Mouse (Mus musculus): ENCODE measurements around the gene H13.
A peak's percentile ranks its signal among the peaks of the same experiment; 100 is the strongest.
"Not testable (repeated sequence)": the region's sequence is repeated elsewhere in the genome, so short reads cannot be mapped to it uniquely, and the experiment has no call there.

Gene H13

DNA sequence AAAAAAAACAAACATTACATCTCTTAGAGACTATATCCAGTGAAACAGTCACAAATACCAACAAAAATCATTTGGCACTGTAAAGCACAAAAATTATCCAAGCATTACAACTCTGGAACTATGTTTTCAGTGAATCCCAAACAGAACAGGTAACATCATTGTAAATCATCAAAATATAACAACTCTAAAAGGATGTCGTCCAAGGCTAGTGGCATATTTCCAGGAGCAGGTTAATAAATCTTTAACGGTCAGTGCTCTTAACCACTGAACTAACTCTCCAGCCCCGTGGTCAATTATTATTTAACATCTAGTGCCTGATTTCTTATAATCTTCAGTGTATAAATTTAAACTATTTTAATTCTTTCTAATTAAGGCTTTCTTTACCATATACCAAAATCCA, 3.1 kb upstream of the H13 start:
- DNase-seq = not testable (repeated sequence)

DNA sequence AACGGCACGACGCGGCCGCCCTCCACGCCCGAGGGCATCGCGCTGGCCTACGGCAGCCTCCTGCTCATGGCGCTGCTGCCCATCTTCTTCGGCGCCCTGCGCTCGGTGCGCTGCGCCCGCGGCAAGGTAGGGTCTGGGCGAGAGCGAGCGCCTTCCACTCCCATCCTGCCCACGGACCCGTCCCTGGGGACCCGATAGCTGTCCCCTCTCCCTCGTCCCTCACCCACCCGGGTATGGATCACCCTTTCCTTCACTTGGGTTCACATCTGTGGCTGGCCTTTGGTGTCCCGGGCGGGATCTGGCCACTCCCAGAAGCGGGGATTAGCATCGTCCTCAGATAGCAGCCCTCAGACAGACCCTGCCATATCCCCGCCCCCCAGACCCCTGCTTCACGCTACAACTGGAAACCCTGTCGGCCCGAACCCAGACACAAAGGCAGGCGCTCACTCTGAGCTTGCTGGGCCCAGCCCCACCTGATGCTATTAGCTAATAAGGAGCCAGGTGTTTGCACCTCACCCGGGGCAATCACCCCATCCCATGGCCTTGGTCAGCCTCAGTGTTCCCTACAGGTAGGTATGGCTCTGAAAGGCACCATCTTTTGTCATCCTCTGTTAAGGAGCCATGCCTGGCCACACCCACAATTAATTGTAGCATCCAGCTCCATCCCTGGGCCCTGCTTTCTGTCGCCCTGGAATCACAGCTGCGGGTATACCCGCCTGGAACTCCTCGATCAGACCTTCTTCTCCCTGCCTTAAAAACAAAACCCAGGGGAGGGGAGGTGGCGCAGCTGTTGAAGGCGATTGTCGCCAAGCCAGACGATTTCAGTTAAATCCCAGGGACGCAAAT, 601 bp downstream of the H13 start:
- peak; percentile 61 for DNase-seq

DNA sequence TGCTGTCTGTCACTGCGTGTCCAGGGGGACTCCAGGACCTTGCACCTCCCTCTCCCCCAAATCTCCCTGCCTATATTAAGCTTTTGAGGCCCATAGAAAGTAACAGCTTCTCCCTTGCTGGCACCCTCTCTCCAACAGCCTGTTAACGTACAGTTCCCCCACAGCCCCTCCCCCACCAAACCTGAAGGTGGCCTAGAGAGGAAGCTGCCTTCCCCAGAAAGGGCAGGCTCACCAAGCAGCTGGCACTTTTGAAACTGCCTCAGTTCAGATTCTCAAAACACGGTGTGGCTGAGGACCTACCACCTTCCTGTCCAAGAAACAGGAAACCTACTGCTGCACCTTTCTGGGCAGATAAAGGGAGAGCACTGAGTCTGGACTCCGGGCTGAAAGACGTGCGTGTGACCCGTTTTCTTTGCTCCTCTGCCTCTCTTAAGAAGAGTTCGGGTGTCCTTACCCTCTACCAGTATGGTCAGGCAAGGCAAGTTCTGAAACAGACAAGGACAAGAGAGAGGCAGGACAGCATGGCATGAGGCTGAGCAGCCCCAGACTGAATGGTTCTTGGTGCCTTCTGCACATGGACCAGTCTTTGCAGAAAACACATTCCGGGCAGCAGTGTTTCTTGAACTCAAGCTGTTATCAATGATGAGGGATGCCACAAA, 1.9 kb downstream of the H13 start:
- DNase-seq = peak; percentile 95

DNA sequence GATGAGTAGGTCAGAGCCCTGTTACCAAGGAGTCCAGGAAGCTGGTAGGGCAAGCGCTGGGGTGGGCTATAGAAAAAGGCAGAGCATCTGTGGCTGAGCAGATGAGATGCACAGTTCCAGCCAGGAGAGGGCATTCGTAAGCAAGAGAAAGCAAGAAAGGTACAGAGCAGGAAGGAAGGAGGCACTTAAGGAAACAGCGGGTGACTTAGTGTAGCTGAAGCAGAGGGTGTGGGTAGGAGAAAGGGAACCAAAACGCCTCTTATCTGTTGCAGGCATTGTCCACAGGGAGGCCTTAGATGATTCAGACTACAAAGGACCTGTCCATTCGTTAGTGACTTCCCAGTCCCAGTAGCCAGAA, 2.4 kb downstream of the H13 start:
- DNase-seq = peak; percentile 81

DNA sequence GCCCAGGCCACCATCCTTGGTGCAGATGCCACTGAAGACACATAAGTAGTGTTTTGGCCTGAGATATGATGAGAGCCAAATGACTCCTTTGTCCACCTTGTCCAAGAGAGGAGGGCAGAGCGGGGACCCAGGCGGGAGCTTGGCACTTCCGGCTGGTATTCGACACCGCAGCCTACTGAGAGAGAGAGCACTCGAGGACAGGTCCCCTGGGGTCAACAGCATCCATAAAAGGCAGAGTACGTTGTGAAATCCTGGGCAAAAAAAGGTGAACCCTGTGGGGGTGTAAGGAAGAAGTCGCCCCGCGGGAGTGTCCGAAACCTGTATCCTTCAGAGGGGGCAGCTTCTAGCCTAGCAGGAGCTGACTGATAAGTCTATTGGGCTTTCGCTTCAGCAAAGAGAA, 2.9 kb downstream of the H13 start:
- DNase-seq = no peak

DNA sequence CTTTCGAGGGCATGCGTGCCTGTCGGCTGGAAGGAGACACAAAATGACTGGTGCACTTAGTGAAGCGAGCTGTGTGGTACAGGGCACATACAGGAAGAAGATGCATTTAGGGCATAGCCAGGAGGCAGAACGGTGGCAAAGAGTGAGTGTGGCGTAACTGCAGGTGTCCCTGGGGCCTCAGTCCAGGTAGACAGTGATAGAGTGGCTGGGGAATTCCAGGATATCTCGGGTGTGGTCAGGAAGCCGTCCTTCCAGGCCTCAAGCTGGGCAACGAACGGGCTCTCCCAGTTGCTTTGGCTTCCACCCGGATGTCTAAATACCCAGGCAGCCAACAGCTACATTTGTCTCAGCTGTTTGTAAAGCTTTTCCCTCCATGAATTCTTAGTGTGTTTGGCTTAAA, 4.9 kb downstream of the H13 start:
- no peak for DNase-seq

DNA sequence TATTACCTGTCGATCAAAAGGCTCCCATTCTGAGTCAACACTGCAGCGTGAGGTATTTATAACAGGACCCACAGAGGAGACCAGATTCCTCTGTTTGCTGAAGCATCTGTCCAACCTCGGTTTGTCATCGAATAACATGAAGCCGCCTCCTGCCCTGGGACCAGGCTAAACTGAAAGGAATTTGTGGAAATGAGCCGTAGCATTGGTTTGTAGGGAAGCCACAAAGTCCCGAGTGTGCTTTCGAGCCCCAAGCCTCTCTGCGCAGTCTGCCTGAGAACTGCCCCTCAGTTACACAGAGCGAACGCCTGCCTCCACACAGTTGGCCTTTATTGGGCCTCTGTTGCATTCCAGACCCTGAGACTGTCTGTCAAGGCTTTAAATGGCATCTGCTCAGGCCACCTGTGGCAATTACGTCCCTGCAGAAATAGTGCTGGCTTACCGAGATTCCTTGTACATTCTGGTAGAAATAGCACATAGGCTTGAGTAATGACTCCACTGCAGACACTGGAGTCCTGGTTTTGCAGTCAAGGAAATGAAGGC, 6.1 kb downstream of the H13 start:
- no peak for DNase-seq

GRCm38 (mm10) chr2:152678302-152678701, 9.0 kb downstream of the H13 start:
- DNase-seq = peak; percentile 64

DNA sequence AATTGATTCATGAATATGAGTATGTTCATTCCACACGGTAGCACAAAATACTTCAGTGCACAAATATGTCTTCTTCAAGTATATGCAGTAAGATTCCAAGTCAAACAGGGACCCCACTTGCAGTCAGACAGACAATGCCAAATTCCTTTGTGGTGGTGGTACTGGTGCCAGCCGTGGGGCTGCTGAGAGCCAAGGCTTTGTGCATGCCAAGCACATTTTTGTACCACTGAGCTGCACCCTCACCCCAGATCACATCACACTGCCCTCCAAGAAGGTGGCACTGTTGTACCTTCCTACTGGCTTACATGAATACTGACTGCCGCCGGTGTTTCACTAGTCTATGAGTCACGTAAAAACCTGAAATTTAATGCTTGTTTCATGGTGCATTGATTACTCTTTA, 9.7 kb downstream of the H13 start:
- no peak for DNase-seq

DNA sequence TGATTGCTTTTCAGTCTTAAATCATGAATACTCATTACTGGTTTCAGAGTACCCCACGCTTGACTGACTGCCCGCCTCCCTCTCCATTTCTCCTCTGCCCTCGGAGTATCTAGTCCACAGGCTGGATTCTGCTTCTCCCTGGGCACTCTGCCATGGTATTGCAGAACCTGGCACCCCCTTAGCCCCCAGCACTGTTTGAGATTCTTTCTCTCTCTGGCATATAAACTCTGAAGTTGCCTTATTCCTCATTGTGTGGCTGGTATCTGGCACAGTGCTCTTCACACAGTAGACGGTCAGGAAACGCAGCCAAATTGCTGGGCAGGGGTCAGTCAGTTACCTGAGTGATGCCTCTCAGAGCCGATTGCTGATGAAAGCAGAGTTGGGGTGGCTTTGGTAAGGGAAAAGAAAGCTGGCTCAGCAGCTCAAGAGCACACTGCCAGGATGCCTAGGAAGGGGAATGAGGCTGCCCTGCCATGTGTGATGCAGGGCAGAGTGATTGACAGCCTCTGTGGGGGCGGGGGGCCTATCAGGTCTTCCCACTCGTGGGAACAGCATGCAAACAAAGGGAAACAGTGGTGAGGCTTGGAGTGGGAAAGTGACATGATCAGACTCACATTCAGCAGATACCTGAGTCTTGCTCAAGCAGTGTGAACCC, 10.6 kb downstream of the H13 start:
- DNase-seq = no peak

DNA sequence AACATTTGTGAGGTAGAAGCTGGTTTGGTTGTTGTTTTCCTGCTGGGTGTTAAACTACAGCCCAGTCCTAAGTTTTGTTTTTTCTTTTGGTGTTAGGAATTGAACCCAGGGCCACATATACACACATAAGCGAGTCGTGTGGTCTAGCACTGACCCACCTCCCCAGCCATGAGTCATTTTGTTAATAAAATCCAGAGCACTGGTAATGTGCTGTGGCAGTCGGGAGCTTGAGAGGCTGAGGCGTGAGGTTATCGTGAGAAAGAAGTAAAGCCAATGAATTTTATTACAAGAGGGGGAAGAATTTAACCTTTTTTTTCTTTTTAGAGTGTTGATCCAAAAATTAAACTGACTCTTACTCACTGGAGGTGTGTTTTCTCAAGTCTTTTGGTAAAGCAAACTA, 13.8 kb downstream of the H13 start:
- no peak for DNase-seq

DNA sequence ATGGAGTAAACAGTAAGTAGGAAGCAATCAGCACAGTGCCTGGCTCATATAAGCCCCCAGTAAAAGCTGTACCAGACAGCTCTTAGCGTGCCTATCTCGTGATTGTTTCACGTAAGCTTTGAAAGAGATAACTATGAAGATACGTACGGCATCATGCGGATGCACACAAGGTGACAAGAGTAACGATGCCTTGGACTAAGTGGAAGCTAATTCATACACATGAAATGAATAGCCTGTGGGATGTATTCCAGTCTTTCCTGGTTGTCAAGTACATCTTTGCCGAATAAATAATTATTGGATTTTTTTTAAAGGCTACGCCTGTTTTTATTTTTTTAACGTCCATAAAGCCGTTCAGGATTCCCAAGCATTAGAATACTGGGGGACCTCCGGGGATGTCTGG, 17.1 kb downstream of the H13 start:
- DNase-seq = no peak

DNA sequence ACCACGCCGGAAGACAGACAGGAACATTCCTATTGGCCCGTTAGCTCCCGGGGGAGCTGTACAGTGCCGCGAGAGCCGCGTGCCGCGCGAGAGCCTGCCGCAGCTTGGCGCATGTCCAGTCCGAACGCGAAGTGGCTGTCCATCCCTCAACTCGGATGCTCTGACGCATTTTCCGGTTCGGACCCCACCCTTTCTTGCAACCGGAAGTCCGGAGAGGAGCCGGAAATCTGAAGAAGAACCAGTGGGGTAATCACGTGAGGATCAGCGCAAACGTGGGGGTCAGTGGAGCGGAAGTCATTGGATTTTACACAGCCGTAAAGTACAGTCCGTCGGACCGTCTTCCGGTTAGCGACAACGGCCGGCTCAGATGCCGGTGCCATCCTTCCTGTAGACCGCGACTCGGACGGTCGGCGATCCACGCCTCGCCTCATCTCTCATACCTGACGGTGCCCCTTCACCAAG, 17.6 kb downstream of the H13 start, which contains the start of gene Mcts2:
Mcts2 (plus strand) TSS at position 230 of the 462 bp plus-strand sequence.
- DNase-seq = peak; percentile 46

DNA sequence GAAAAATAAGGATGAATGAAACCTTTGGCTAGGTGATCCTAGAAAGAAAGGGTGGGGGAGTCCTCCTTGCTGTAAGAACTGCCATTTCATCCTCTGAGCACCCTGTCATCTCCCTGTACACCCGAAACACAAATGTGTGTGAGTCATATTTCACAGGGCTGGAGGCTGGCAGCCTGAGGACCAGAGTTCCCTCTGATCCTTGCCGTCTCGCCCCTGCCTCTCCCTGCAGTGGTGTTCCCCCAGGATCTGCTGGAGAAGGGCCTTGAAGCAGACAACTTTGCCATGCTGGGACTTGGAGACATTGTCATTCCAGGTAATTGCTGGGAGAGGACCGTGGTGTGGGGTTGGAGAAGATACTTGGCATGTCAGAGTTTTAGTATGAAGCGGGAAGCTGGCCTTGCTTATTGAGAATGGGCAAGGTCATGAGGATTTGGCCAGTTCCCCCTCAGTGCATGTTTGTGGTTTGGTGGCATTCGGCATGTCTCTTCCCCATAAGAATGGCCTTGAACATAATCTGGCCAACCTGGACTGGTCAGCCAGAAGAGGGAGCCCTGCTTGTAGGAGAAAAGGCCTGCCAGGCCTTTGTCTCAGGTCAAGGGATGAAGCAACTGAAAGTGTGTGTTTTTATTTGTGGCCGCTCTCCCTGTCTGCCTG, 22.4 kb downstream of the H13 start:
- no peak for DNase-seq

- peak; percentile 82 for DNase-seq
Observed at GRCm38 (mm10) chr2:152693233-152693632, 24.0 kb downstream of the H13 start.

DNA sequence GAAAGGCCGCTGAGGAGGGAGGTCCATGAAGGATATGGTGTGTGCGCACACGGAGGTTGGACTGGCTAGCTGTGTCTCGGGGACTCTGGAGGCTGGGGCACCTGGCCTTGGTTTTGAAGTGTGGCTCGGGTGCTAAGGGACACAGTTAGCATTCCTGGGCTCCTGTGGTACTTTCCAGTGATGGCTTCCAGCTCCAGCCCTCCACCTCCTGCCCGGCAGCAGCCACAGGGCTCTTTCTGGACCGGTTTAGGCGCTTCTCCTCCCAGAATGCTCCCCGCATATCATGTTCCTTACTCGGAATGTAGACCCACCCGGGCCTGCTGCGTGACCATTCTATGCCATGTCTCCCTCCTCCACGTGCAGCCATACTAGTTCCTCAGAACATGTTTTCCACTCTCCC, 24.5 kb downstream of the H13 start:
- DNase-seq = no peak

DNA sequence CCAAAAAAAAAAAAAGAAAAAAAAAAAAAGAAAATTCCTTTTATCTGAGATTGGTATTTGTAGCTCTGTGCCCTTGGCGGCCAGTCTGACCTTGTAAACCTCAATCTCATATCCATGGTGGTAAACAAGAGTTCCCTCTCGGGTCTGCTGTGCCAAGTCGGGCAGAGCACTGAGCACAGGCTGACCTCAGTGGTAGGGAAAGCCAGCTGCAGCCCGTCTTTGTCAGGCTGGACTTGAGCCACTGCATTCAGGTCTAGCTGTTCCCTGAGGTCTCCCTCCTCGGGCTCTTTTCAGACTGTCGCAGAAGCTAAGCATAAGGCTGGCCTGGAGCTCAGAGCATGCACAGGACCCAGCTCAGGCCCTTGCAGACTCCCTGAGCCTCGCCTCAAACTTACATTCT, 25.4 kb downstream of the H13 start:
- DNase-seq = no peak

- DNase-seq = no peak
Observed at GRCm38 (mm10) chr2:152696016-152696415, 26.8 kb downstream of the H13 start.

- peak; percentile 95 for DNase-seq
Observed at GRCm38 (mm10) chr2:152696476-152697164, 27.4 kb downstream of the H13 start.

GRCm38 (mm10) chr2:152700138-152700537, 30.9 kb downstream of the H13 start:
- DNase-seq = no peak

- DNase-seq = no peak
Observed at GRCm38 (mm10) chr2:152700725-152701124, 31.5 kb downstream of the H13 start.

GRCm38 (mm10) chr2:152703596-152704255, 34.5 kb downstream of the H13 start:
- DNase-seq = no peak

Measured in thymus, postnatal 4 days (tissue).